ENCODE assay signal across 8 mouse cellular contexts in genomic region chr5:36796296-36797014, GRCm38 (mm10). TPM values are rescaled to one million over a fixed set of nuclear protein-coding genes. Genes with fewer than 3 reads are reported as not detected.
A peak's percentile ranks its signal among the peaks of the same experiment; 100 is the strongest.
DNase-seq lines count a peak whose midpoint lies in the region; ATAC-seq lines count a peak whose summit lies in the region.
"Not testable (repeated sequence)": the region's sequence is repeated elsewhere in the genome, so short reads cannot be mapped to it uniquely, and the experiment has no call there.

Gene Mrfap1, minus strand, starts transcription at chr5:36796772.

- peak within 1 kb of the TSS; percentile 82 for H3K9ac ChIP-seq in lung, embryonic 16.5 days (ENCODE audit: low read length)

- peak; percentile 70 to 78 for ATAC-seq in hematopoietic stem cell, adult 5-6 weeks (replicated peaks in 1 of 2; ENCODE audit: insufficient read depth in 1 of 2, low FRiP score in 2 of 2, low TSS enrichment in 1 of 2, low read depth in 1 of 2, poor library complexity in 2 of 2, severe bottlenecking in 2 of 2)
- peak; percentile 83 for ATAC-seq in lung, embryonic 16.5 days (ENCODE audit: low read depth)

- under 1% methylated on average over 87 of the region's 90 CpGs for WGBS in lung, embryonic 16.5 days

- H3K36me3 ChIP-seq in lung, embryonic 16.5 days (ENCODE audit: control insufficient read depth, insufficient read depth, low read length): not testable (repeated sequence)

- peak; percentile 90 for DNase-seq in MEL-GATA-1-ER (ENCODE audit: extremely low read depth, low read depth)
- DNase-seq in cerebellum, adult 8-10 months: peak; percentile 96
- peak; percentile 95 for DNase-seq in forelimb bud, embryonic 11.5 days (ENCODE audit: low read depth, low spot score)
- DNase-seq in layer of hippocampus, adult 9-10 months (ENCODE audit: low spot score): peak; percentile 84
- DNase-seq in ovary, postnatal 10 days (ENCODE audit: low spot score): peak; percentile 89
- DNase-seq in thymus, postnatal 10 days (ENCODE audit: low spot score in 2 of 2): peak; percentile 90 to 94

- not testable (repeated sequence) for H3K27me3 ChIP-seq in lung, embryonic 16.5 days (ENCODE audit: control insufficient read depth, insufficient read depth, low read depth, low read length)

- not testable (repeated sequence) for H3K4me1 ChIP-seq in lung, embryonic 16.5 days (replicated peaks; ENCODE audit: control insufficient read depth, insufficient read depth, low read length)

- peak within 1 kb of the TSS; percentile 75 for H3K4me3 ChIP-seq in lung, embryonic 16.5 days (ENCODE audit: low read length)

- peak within 1 kb of the TSS; percentile 95 for H3K27ac ChIP-seq in lung, embryonic 16.5 days (ENCODE audit: low read length)

- peak within 1 kb of the TSS; percentile 65 for H3K4me2 ChIP-seq in lung, embryonic 16.5 days (ENCODE audit: low read depth, low read length)

- H3K9me3 ChIP-seq in lung, embryonic 16.5 days (ENCODE audit: control insufficient read depth, low read length): not testable (repeated sequence)

RNA-seq across cellular contexts. Expression of gene Mrfap1, which starts in this region (rescaled TPM):
- total RNA-seq in hematopoietic stem cell, adult 5-6 weeks (2017): 300 and 329 TPM in 2 replicates
- 323 and 350 TPM in 2 replicates for polyA plus RNA-seq in lung, embryonic 16.5 days (2015; fragmentation: Nextera tagmentation; extraction: Ambion mirVana)

Comparison
In these comparisons a context has a peak if more than half of its experiments do, and no peak if none do; other contexts are left out.
1. Peak in every context shown above with its lines: DNase-seq, ATAC-seq, H3K4me3 ChIP-seq and H3K27ac ChIP-seq.